Mouse (Mus musculus) C2C12 (cell line): Measurements from ENCODE around the gene Numa1.

Experiments used
- CEBPB ChIP-seq: IDR thresholded peaks from one replicate; pipeline ENCODE4 v1.6.1; 2011; ENCODE audit warnings: low read depth, mild to moderate bottlenecking, control low read depth, moderate library complexity
- CTCF ChIP-seq: IDR thresholded peaks from one replicate; pipeline ENCODE4 v1.5.1; 2011; ENCODE audit not compliant: control insufficient read depth, insufficient read depth, insufficient read length
- FOSL1 ChIP-seq: IDR thresholded peaks from one replicate; pipeline ENCODE4 v1.8.0; 2011; ENCODE audit warnings: mild to moderate bottlenecking, low read length; ENCODE audit not compliant: poor library complexity, insufficient read depth, severe bottlenecking
- MAX ChIP-seq: IDR thresholded peaks from one replicate; pipeline ENCODE4 v1.6.1; 2011; ENCODE audit warnings: mild to moderate bottlenecking, control low read depth
- MYOD1 ChIP-seq: IDR thresholded peaks from one replicate; pipeline ENCODE4 v1.6.1; 2011; ENCODE audit warnings: low read depth; ENCODE audit not compliant: control insufficient read depth, insufficient read length
- USF1 ChIP-seq: IDR thresholded peaks from one replicate; pipeline ENCODE4 v1.6.1; 2011; ENCODE audit warnings: low read depth, mild to moderate bottlenecking, control low read depth, moderate library complexity

DNA sequence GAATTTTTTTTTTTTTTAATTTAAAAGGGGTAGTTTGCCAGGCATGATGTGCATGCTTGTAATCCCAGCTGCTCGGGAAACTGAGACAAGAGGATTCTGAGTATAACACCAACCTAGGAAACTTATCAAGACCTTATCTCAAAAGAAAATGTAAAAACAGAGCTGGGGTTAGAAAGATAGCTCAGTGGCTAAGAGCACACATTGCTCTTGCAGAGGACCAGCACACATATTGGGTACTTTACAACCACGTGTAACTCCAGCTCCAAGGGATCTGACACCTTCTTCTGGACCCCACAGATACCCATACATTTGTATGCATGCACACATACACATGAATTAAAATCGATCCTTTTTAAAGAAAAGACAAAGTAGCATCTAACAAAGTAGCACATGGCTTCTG is 127.4 kb downstream of the Numa1 start:
- TF ChIP-seq CTCF = no peak
- no peak for TF ChIP-seq USF1
- no peak for TF ChIP-seq MAX
- no peak for TF ChIP-seq MYOD1
- TF ChIP-seq CEBPB = no peak
- no peak for TF ChIP-seq FOSL1
